ENCODE assay signal across 14 mouse cellular contexts in genomic region chr6:54760541-54760940, GRCm38 (mm10). TPM values are rescaled to one million over a fixed set of nuclear protein-coding genes. Genes with fewer than 3 reads are reported as not detected.
A peak's percentile ranks its signal among the peaks of the same experiment; 100 is the strongest.
DNase-seq lines count a peak whose midpoint lies in the region; ATAC-seq and TF ChIP-seq lines count a peak whose summit lies in the region.
"Had no signal": no experiment of that assay in that cellular context is flagged by ENCODE, and none has a peak within 500 bp of the region (broad histone marks: within the 10 kb centered on the region; RNA-seq: fewer than 3 reads in every experiment).

No protein-coding gene starts in this region.

- H3K27me3 ChIP-seq in hindbrain, embryonic 10.5 days (ENCODE audit: insufficient read depth, poor library complexity, severe bottlenecking), result peaks cover 41% of the 10 kb centered on the region
- no peaks in the 10 kb centered on the region for H3K27me3 ChIP-seq in hindbrain, postnatal 0 days (ENCODE audit: insufficient read depth, low read length)
- 0 out of 2 replicates have a peak, but pooled peaks cover 4% of the 10 kb centered on the region for H3K27me3 ChIP-seq in neural tube, embryonic 12.5 days (replicated peaks)
- H3K27me3 ChIP-seq in neural tube, embryonic 15.5 days (replicated peaks), result no peaks in the 10 kb centered on the region
- H3K27me3 ChIP-seq in ES-Bruce4 (ENCODE audit: control insufficient read depth, insufficient read depth, low read length, poor library complexity, severe bottlenecking), result no peaks in the 10 kb centered on the region
- no peaks in the 10 kb centered on the region for H3K27me3 ChIP-seq in forebrain, postnatal 0 days (ENCODE audit: insufficient read depth, low read length)
- H3K27me3 ChIP-seq: liver, embryonic 15.5 days had no signal

- no peak for TF ChIP-seq POLR2A in ES-Bruce4 (IDR thresholded peaks at IDR 0.05; ENCODE audit: insufficient read depth, low read length)

- H3K36me3 ChIP-seq in hindbrain, embryonic 10.5 days, result no peaks in the 10 kb centered on the region
- H3K36me3 ChIP-seq in hindbrain, postnatal 0 days (ENCODE audit: insufficient read depth, low read length), result no peaks in the 10 kb centered on the region
- H3K36me3 ChIP-seq in neural tube, embryonic 12.5 days, result no peaks in the 10 kb centered on the region
- H3K36me3 ChIP-seq in neural tube, embryonic 15.5 days, result no peaks in the 10 kb centered on the region
- H3K36me3 ChIP-seq in ES-Bruce4 (ENCODE audit: control insufficient read depth, insufficient read depth, low read length, poor library complexity, severe bottlenecking), result no peaks in the 10 kb centered on the region
- no peaks in the 10 kb centered on the region for H3K36me3 ChIP-seq in forebrain, postnatal 0 days (ENCODE audit: insufficient read depth)
- H3K36me3 ChIP-seq: heart, embryonic 13.5 days; limb, embryonic 12.5 days; liver, embryonic 15.5 days had no signal

- 0 out of 2 replicates have a peak overlapping the region, but pooled peaks have one; percentile 31 for H3K4me3 ChIP-seq in hindbrain, embryonic 10.5 days
- H3K4me3 ChIP-seq in hindbrain, postnatal 0 days (ENCODE audit: low read length), result no peak overlapping the region
- H3K4me3 ChIP-seq in neural tube, embryonic 12.5 days, result no peak overlapping the region
- H3K4me3 ChIP-seq in neural tube, embryonic 15.5 days (replicated peaks), result no peak overlapping the region
- H3K4me3 ChIP-seq in ES-Bruce4 (ENCODE audit: low read depth, low read length), result no peak overlapping the region
- no peak overlapping the region for H3K4me3 ChIP-seq in forebrain, postnatal 0 days (ENCODE audit: low read depth, low read length)
- H3K4me3 ChIP-seq: limb, embryonic 12.5 days; liver, embryonic 15.5 days had no signal

- no peak for TF ChIP-seq CTCF in hindbrain, postnatal 0 days (IDR thresholded peaks at IDR 0.05; ENCODE audit: low read depth)
- no peak for TF ChIP-seq CTCF in ES-Bruce4 (IDR thresholded peaks at IDR 0.05; ENCODE audit: low read depth, low read length)
- no peak for TF ChIP-seq CTCF in forebrain, postnatal 0 days (IDR thresholded peaks at IDR 0.05; ENCODE audit: low read depth)

- H3K9ac ChIP-seq in hindbrain, postnatal 0 days (replicated peaks; ENCODE audit: low read length), result no peak overlapping the region
- no peak overlapping the region for H3K9ac ChIP-seq in neural tube, embryonic 12.5 days
- no peak overlapping the region for H3K9ac ChIP-seq in neural tube, embryonic 15.5 days (replicated peaks)
- H3K9ac ChIP-seq in ES-Bruce4 (ENCODE audit: low read depth, poor library complexity, severe bottlenecking), result no peak overlapping the region
- H3K9ac ChIP-seq in forebrain, postnatal 0 days, result no peak overlapping the region
- H3K9ac ChIP-seq: limb, embryonic 12.5 days; liver, embryonic 15.5 days had no signal

- DNase-seq in hindbrain, embryonic 10.5 days (ENCODE audit: low spot score), result no peak
- DNase-seq in hindbrain, postnatal 0 days (ENCODE audit: low spot score), result no peak
- DNase-seq in forebrain, postnatal 0 days, result no peak
- DNase-seq in gastrocnemius, postnatal 4 days (ENCODE audit: low spot score in 2 of 2), result no peak
- DNase-seq: cerebellum, adult 18-20 months; cerebellum, postnatal 25 days; heart, postnatal 36 days; right cerebral cortex, postnatal 14 days had no signal

- no peak for ATAC-seq in hindbrain, postnatal 0 days
- ATAC-seq in neural tube, embryonic 12.5 days (ENCODE audit: low FRiP score, low read depth), result no peak
- no peak for ATAC-seq in neural tube, embryonic 15.5 days (ENCODE audit: low FRiP score)
- no peak for ATAC-seq in forebrain, postnatal 0 days

- 61% methylated on average over 2 of the region's 2 CpGs for WGBS in hindbrain, embryonic 10.5 days
- 51% methylated on average over 2 of the region's 2 CpGs for WGBS in hindbrain, postnatal 0 days
- WGBS in neural tube, embryonic 12.5 days, result 55% methylated on average over 2 of the region's 2 CpGs
- WGBS in neural tube, embryonic 15.5 days, result 54% methylated on average over 2 of the region's 2 CpGs
- 42% methylated on average over 2 of the region's 2 CpGs for WGBS in forebrain, postnatal 0 days

- no peak for TF ChIP-seq EP300 in ES-Bruce4 (IDR thresholded peaks at IDR 0.05; ENCODE audit: insufficient read depth, low read depth, low read length)

- peak overlapping the region; percentile 12; the same call in 1 of the 2 replicates for H3K27ac ChIP-seq in hindbrain, embryonic 10.5 days
- H3K27ac ChIP-seq in hindbrain, postnatal 0 days, result no peak overlapping the region
- no peak overlapping the region for H3K27ac ChIP-seq in neural tube, embryonic 12.5 days
- no peak overlapping the region for H3K27ac ChIP-seq in neural tube, embryonic 15.5 days (replicated peaks)
- peak overlapping the region; percentile 7; the same call in 1 of the 2 replicates for H3K27ac ChIP-seq in ES-Bruce4 (ENCODE audit: insufficient read depth, low read length)
- peak overlapping the region; percentile 69 for H3K27ac ChIP-seq in forebrain, postnatal 0 days (ENCODE audit: low read depth, low read length)
- H3K27ac ChIP-seq: heart, embryonic 13.5 days; limb, embryonic 12.5 days; liver, embryonic 15.5 days had no signal

- H3K9me3 ChIP-seq in hindbrain, embryonic 10.5 days, result no peaks in the 10 kb centered on the region
- H3K9me3 ChIP-seq in hindbrain, postnatal 0 days (ENCODE audit: low read length), result no peaks in the 10 kb centered on the region
- H3K9me3 ChIP-seq in neural tube, embryonic 12.5 days, result no peaks in the 10 kb centered on the region
- no peaks in the 10 kb centered on the region for H3K9me3 ChIP-seq in neural tube, embryonic 15.5 days (replicated peaks)
- H3K9me3 ChIP-seq in ES-Bruce4 (replicated peaks; ENCODE audit: control insufficient read depth, insufficient read depth, low read length, poor library complexity, severe bottlenecking), result peaks cover 8% of the 10 kb centered on the region
- H3K9me3 ChIP-seq in forebrain, postnatal 0 days (ENCODE audit: low read length), result no peaks in the 10 kb centered on the region
- H3K9me3 ChIP-seq: heart, embryonic 13.5 days; limb, embryonic 12.5 days; liver, embryonic 15.5 days had no signal

- peaks cover 49% of the 10 kb centered on the region for H3K4me1 ChIP-seq in hindbrain, embryonic 10.5 days (replicated peaks)
- peaks cover 8% of the 10 kb centered on the region; the same call in 1 of the 2 replicates for H3K4me1 ChIP-seq in hindbrain, postnatal 0 days (ENCODE audit: insufficient read depth, low read length)
- H3K4me1 ChIP-seq in neural tube, embryonic 12.5 days, result peaks cover 10% of the 10 kb centered on the region
- peaks cover 24% of the 10 kb centered on the region for H3K4me1 ChIP-seq in neural tube, embryonic 15.5 days
- peaks cover 8% of the 10 kb centered on the region for H3K4me1 ChIP-seq in ES-Bruce4 (ENCODE audit: control insufficient read depth, insufficient read depth, low read length)
- peaks cover 38% of the 10 kb centered on the region for H3K4me1 ChIP-seq in forebrain, postnatal 0 days (ENCODE audit: insufficient read depth)

- no peak overlapping the region for H3K4me2 ChIP-seq in hindbrain, postnatal 0 days (ENCODE audit: low read depth, low read length)
- peak overlapping the region; percentile 44 for H3K4me2 ChIP-seq in neural tube, embryonic 12.5 days (replicated peaks)
- H3K4me2 ChIP-seq in neural tube, embryonic 15.5 days, result no peak overlapping the region
- no peak overlapping the region for H3K4me2 ChIP-seq in forebrain, postnatal 0 days (ENCODE audit: low read depth)

RNA-seq across cellular contexts. Expression of gene Znrf2, which starts 56.2 kb away (rescaled TPM):
- 2.0 TPM in 2 replicates for polyA plus RNA-seq in hindbrain, embryonic 10.5 days (2016; fragmentation: Nextera tagmentation; extraction: Ambion mirVana)
- total RNA-seq in hindbrain, postnatal 0 days (2014; rRNA removed), result 45.9 and 50.0 TPM in 2 replicates
- polyA plus RNA-seq in hindbrain, postnatal 0 days (2015; fragmentation: Nextera tagmentation; extraction: Ambion mirVana), result 5.9 and 7.0 TPM in 2 replicates
- polyA plus RNA-seq in neural tube, embryonic 12.5 days (2016; fragmentation: Nextera tagmentation; extraction: Ambion mirVana), result 4.4 and 4.7 TPM in 2 replicates
- 5.8 and 5.9 TPM in 2 replicates for polyA plus RNA-seq in neural tube, embryonic 15.5 days (2015; fragmentation: Nextera tagmentation; extraction: Ambion mirVana)
- polyA plus RNA-seq in ES-Bruce4 (2011; ENCODE audit: insufficient read depth, insufficient read length, low read depth, missing spikeins), result 34.5 and 37.0 TPM in 2 replicates
- total RNA-seq in forebrain, postnatal 0 days (2014; rRNA removed), result 74.2 and 83.8 TPM in 2 replicates
- 11.2 and 13.1 TPM in 2 replicates for polyA plus RNA-seq in forebrain, postnatal 0 days (2015; fragmentation: Nextera tagmentation; extraction: Ambion mirVana)
- 10 to 100 TPM; 10.9 to 11.0 TPM for total RNA-seq in gastrocnemius, postnatal 4 days (2021)

Comparison
In these comparisons a context has a peak if more than half of its experiments do, and no peak if none do; other contexts are left out.
1. H3K27ac ChIP-seq: peak in hindbrain, embryonic 10.5 days (single experiment), ES-Bruce4 (single experiment) and forebrain, postnatal 0 days (single experiment); none in hindbrain, postnatal 0 days (single experiment), neural tube, embryonic 12.5 days (single experiment) and neural tube, embryonic 15.5 days (single experiment).